Mouse (Mus musculus): ENCODE measurements around the gene Soga1.

DNA sequence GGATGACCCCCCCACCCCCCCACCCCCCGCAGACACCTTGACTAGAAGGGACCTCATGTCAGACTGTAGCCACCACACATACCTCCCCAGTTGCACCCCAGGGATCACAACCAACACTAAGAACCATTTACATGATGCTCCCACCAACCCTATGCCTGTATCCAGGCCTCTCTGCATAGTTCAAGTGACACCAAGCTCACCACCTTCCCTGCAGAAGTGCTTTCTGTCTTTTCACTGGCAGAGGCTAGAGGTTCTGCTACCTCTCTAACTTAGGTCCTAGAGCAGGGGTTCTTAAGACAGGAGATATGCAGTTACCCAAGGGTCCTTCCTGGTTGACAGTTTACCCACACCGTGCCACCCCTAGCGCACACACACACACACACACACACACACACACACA is 3.8 kb downstream of the Soga1 start:
- TF ChIP-seq GATA1 (IDR thresholded peaks at IDR 0.05; ENCODE audit: borderline replicate concordance, low read length) (no peak), FLI1 (IDR thresholded peaks at IDR 0.05; ENCODE audit: low read length) (no peak)

All from megakaryocyte, embryonic 14.5 days (primary cell).